In the genomic region with DNA sequence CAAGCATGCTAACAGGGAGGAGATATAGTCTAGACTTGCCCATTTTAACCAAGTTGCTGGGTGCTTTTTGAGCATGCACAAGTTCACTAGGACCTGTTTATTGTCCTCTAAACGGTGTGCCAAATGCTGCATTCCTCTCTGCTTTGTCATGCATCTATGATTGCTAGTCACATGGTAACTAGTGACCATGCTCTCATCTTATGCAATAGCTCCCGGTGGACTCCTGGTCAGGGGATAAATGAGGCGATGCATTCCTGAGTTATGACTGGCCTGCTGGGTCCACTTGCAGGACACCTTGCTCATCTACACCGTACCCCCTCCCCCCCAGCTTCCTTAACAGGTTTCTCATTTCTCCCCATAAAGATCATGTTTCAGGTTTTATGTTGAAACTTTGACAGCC, we compare ENCODE assay signal across 7 mouse cellular contexts.
DNase-seq lines count a peak whose midpoint lies in the region; ATAC-seq lines count a peak whose summit lies in the region.

No protein-coding gene starts in this region.

- ATAC-seq in megakaryocyte, adult 5-6 weeks (ENCODE audit: poor library complexity, severe bottlenecking), result no peak
- ATAC-seq in activated CD4-positive, CD25-positive, alpha-beta regulatory T cell, adult 4 months, result no peak

- peak; percentile 98 for DNase-seq in 3T3-L1 (ENCODE audit: low read depth, low spot score)
- DNase-seq in MN1 (ENCODE audit: low spot score), result peak; percentile 66
- DNase-seq in gastrocnemius, postnatal 25 days, result peak; percentile 50
- peak; percentile 74 to 91 for DNase-seq in kidney, postnatal 36 days
- DNase-seq in layer of hippocampus, adult 9-10 months (ENCODE audit: low spot score), result no peak
